Comparison of ENCODE assay signal across 26 mouse cellular contexts in genomic region chr2:137951942-137952341, GRCm38 (mm10).
"Had no signal": no experiment of that assay in that cellular context is flagged by ENCODE, and none has a peak within 500 bp of the region (broad histone marks: within the 10 kb centered on the region; RNA-seq: fewer than 3 reads in every experiment).

No protein-coding gene starts in this region.

- DNase-seq: forebrain, postnatal 0 days; gastrocnemius, postnatal 14 days; gastrocnemius, postnatal 36 days; heart, adult 11 months; heart, adult 2 months; heart, postnatal 14 days; heart, postnatal 36 days; kidney, adult 18-20 months; kidney, adult 8-10 months; kidney, postnatal 10 days; kidney, postnatal 25 days; kidney, postnatal 4 days; liver; liver, embryonic 13.5 days had no signal

- H3K4me3 ChIP-seq: heart, adult 2 months; heart, embryonic 13.5 days; heart, embryonic 15.5 days; hindbrain, embryonic 10.5 days; hindbrain, embryonic 12.5 days; hindbrain, embryonic 15.5 days; intestine, embryonic 15.5 days; limb, embryonic 10.5 days; limb, embryonic 12.5 days; liver, embryonic 13.5 days had no signal

- H3K9ac ChIP-seq: forebrain, postnatal 0 days; heart, embryonic 13.5 days; heart, embryonic 15.5 days; hindbrain, embryonic 12.5 days; hindbrain, embryonic 15.5 days; intestine, embryonic 15.5 days; limb, embryonic 12.5 days; liver, embryonic 13.5 days had no signal

- ATAC-seq: forebrain, postnatal 0 days; inflammation-experienced regulatory T-cells, adult 6 months; intestine, embryonic 15.5 days; intestine, postnatal 0 days had no signal

- H3K4me1 ChIP-seq: heart, embryonic 13.5 days; heart, embryonic 15.5 days; hindbrain, embryonic 10.5 days; hindbrain, embryonic 12.5 days; hindbrain, embryonic 15.5 days; intestine, embryonic 15.5 days; limb, embryonic 10.5 days; limb, embryonic 12.5 days; liver, embryonic 13.5 days had no signal

- H3K9me3 ChIP-seq: heart, embryonic 13.5 days; heart, embryonic 15.5 days; hindbrain, embryonic 10.5 days; hindbrain, embryonic 12.5 days; hindbrain, embryonic 15.5 days; intestine, embryonic 15.5 days; limb, embryonic 10.5 days; limb, embryonic 12.5 days; liver, embryonic 13.5 days had no signal

- H3K4me2 ChIP-seq: heart, embryonic 11.5 days; heart, embryonic 13.5 days; heart, embryonic 15.5 days; hindbrain, embryonic 12.5 days; hindbrain, embryonic 15.5 days; intestine, embryonic 15.5 days; limb, embryonic 12.5 days; liver, embryonic 11.5 days; liver, embryonic 13.5 days had no signal

- H3K27me3 ChIP-seq: heart, embryonic 13.5 days; heart, embryonic 15.5 days; hindbrain, embryonic 12.5 days; hindbrain, embryonic 15.5 days; intestine, embryonic 15.5 days; limb, embryonic 12.5 days; liver, embryonic 13.5 days had no signal

- H3K36me3 ChIP-seq: heart, embryonic 13.5 days; heart, embryonic 15.5 days; hindbrain, embryonic 10.5 days; hindbrain, embryonic 12.5 days; hindbrain, embryonic 15.5 days; intestine, embryonic 15.5 days; limb, embryonic 10.5 days; limb, embryonic 12.5 days; liver, embryonic 13.5 days had no signal

- H3K27ac ChIP-seq: heart, adult 2 months; heart, embryonic 13.5 days; heart, embryonic 15.5 days; hindbrain, embryonic 10.5 days; hindbrain, embryonic 12.5 days; hindbrain, embryonic 15.5 days; intestine, embryonic 15.5 days; limb, embryonic 10.5 days; limb, embryonic 12.5 days; liver, embryonic 13.5 days had no signal
